Mouse (Mus musculus) small intestine, adult 2 months (tissue): ENCODE measurements at regions not wholly inside any gene's neighbourhood (a gene's known extent, or its start where the extent isn't known, plus 50 kb on each side); places are given as distances from the start of the nearest gene placed in this dataset.

Source experiments
- CTCF ChIP-seq: fragments of 200-500 bp; IDR thresholded peaks from 2 replicates; pipeline ENCODE4 v1.5.1; 2012; ENCODE audit warnings: low read depth, mild to moderate bottlenecking, control low read depth, inconsistent platforms, low read length, moderate library complexity, mixed read lengths; ENCODE audit not compliant: insufficient replicate concordance, insufficient read length; ENCODE audit errors: extremely low read depth
- POLR2A ChIP-seq: fragments of 200-500 bp; IDR thresholded peaks from 2 replicates; pipeline ENCODE4 v1.6.1; 2012; ENCODE audit warnings: low read depth, mild to moderate bottlenecking, control low read depth, inconsistent platforms, low read length, moderate library complexity

DNA sequence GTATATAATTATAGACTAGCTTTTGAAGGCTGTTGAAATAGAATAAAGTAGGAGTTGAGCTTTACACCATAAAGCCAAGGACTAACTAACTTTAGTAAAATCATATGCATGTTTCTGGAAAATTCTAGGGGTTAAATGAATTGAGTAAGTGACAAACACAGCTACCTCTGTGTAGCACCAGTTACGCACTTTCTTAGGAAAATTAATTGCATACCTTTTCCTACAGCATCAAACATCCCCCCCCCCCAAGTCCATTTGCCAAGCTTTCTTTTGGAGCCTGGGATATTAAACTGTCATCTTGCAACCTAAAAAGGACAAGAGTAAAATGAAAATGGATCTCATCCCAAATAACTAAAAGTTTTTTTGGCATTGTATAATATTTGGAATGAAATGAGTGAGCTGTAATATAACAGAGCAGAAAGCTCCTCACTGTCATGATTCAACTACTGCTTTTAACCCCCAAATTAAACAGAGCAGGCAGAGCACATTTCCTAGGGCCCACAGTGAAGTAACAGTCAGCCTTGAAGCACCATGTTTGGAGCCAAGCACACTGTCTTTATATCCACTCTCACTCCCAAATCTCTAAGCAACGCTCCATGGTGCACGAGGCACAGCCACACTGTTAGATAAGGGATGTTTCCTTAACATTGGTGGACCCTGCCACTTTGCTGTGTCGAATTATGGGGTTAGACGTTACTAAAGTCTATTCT, 210.9 kb upstream of the Rgmb start:
- TF ChIP-seq POLR2A (no peak), CTCF (no peak)
